Mouse (Mus musculus) brain, embryonic 18.5 days (tissue): ENCODE results near the gene Capn3.

Experiments
- DNase-seq: peaks from one replicate; pipeline ENCODE4 v3.0.0-alpha.2; 2012; ENCODE audit warnings: low read depth, low spot score

Gene Capn3

GRCm38 (mm10) chr2:120482506-120483389, 26.9 kb downstream of the Capn3 start:
- no peak for DNase-seq

GRCm38 (mm10) chr2:120484241-120484640, 28.4 kb downstream of the Capn3 start:
- DNase-seq = no peak

GRCm38 (mm10) chr2:120493254-120493653, 37.4 kb downstream of the Capn3 start:
- DNase-seq = no peak

GRCm38 (mm10) chr2:120496511-120496910, 40.7 kb downstream of the Capn3 start:
- DNase-seq = no peak

- no peak for DNase-seq
Observed at GRCm38 (mm10) chr2:120499971-120500471, 44.2 kb downstream of the Capn3 start.

- no peak for DNase-seq
Observed at GRCm38 (mm10) chr2:120501136-120501918, 45.5 kb downstream of the Capn3 start.

GRCm38 (mm10) chr2:120501931-120502604, 46.2 kb downstream of the Capn3 start:
- no peak for DNase-seq

GRCm38 (mm10) chr2:120502605-120502990, 46.8 kb downstream of the Capn3 start:
- no peak for DNase-seq

GRCm38 (mm10) chr2:120503094-120503493, 47.3 kb downstream of the Capn3 start:
- DNase-seq = no peak

- no peak for DNase-seq
Observed at GRCm38 (mm10) chr2:120503992-120504391, 48.2 kb downstream of the Capn3 start.

GRCm38 (mm10) chr2:120514181-120514580, 58.4 kb downstream of the Capn3 start:
- no peak for DNase-seq

GRCm38 (mm10) chr2:120518547-120519210, 62.9 kb downstream of the Capn3 start:
- no peak for DNase-seq

- DNase-seq = no peak
Observed at GRCm38 (mm10) chr2:120526771-120527170, 71.0 kb downstream of the Capn3 start.

- no peak for DNase-seq
Observed at GRCm38 (mm10) chr2:120529531-120529930, 73.7 kb downstream of the Capn3 start.

GRCm38 (mm10) chr2:120531223-120531622, 75.4 kb downstream of the Capn3 start:
- no peak for DNase-seq

GRCm38 (mm10) chr2:120539333-120539732, 83.5 kb downstream of the Capn3 start:
- no peak for DNase-seq

GRCm38 (mm10) chr2:120539778-120540208, 84.0 kb downstream of the Capn3 start:
- DNase-seq = peak; percentile 72

GRCm38 (mm10) chr2:120544732-120545131, 88.9 kb downstream of the Capn3 start:
- DNase-seq = no peak
